Mouse (Mus musculus) testis, postnatal 10 days (tissue): ENCODE data around the gene Gm6657.
A peak's percentile ranks its signal among the peaks of the same experiment; 100 is the strongest.

ENCODE experiments used
- DNase-seq: peaks from one replicate; pipeline ENCODE4 v3.0.0; 2021; ENCODE audit warnings: low spot score

Gene Gm6657

DNA sequence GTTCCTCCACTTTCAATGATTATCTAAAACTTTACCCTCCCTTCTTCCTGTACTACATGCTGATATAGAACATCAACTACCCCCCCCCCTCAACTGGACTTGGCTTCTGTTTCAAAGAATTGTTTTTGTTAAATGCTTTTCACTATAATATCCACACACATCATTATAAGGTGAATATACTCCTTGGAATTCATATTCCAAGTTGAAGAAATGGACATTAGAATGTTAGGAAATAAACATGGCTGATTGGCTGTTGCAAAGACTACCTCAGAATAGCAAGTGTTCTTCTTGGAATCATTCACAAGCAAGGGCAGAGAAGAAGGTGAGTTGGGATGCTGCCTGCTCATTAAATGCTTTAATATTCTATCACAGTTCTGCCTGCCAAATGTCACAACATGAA lies at the start of gene Gm6657:
Gm6657 (plus strand) TSS at position 301 of the 400 bp plus-strand sequence.
- DNase-seq: no peak

DNA sequence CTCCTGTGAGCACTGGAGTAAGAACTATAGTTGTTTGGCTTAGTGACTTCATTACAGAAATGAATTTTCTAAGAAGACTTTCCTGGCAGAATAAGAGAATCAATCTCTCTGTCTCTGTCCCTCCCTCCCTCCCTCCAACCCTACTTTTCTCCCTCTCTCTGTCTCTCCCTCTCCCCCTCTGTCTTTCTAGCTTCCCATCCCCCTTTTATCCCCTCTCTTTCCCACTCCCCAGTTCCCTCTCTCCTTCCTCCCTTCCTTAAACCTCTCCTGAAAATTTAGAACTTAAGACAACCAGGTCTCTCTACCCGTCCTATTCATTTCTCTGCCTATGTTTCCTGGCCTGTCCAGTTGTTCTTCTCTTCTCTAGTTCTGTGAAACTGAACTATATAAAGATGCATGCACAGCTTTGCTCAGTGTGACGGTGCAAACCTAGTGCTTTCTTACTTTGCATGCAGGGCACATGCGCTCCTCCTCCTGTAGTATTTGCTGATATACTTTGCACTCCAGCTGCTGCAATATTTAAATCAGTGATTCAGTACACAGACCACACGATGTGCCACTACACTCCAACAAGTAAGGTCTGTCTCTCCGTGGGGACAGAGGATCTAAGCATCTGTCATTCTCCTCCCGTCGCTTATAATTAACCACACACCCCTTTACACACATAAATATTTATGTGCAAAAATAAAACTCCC lies 40.6 kb upstream of the Gm6657 start:
- DNase-seq: no peak

DNA sequence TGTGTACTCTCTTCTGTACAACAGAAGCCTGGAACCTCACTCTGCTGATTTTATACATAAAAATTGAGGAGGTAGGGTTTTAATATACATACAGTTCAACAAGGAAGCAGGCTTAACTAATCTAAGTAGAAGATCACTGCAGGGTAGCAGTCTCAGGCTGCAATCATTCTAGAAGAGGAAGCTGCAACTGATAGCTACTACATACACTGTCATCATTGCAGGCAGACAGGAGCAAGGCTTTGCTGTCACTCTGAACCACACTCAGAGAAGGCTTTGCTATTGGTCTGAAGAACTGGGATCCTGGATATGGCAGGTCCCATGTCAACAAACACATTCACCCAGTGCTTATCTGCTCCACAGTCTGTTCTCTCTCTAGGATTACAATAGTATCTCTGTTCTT lies 23.9 kb upstream of the Gm6657 start:
- no peak for DNase-seq

DNA sequence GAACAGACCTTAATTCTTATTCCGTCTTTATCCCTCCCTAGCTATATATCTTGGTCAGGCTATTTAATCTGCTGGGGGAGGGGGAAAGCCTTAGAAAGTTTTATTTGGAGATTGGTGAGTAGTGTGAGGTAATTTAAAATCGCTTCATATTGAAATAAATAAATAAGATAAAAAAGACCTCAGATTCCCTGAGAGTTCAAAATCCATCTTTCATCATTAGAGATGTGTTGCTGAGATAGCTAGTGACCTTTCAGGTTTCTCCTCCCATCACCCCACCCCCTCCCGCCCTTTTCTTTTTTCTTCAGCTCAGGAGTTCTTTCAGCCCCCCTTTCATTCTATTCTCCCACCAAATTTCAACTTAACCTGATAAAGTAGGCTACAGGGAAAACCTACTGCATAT lies 20.1 kb upstream of the Gm6657 start:
- DNase-seq: no peak

DNA sequence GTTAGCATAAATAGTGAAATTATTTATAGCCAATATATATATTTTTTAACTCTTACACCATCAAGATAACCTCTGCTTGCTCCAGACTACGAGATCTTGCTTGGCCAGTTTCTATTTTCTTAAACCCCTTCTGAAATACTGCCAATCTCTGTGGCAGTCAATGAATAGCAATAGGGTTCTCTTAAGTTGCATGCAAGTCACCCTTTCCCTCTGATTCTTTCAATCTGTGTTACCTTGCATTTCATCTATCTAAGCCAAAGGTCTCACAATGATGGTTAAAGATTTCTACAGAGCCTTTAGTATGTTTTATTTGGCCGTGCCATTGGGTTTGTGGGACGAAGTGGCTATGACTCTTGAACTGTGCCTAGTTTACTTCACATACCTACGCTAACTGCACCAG lies 19.4 kb upstream of the Gm6657 start:
- no peak for DNase-seq

DNA sequence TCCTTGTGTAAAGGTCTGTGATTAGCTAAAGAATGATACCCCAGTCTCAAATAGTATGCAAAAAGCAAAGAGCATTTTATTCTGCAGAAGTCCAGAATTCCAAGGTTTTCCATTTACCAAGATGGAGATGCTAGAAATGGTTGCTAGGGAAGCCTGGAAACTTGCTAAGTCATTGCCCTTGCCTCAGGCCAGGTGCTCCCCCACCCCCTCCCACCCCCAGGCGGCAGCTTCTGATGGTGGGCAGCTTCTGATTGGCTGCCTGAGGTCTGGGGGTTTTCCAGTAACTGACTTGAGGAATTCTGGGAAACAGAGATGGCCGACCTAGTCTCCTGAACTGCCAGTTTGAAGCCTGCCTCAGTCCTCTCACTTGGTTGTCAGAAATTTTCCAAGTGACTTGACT lies 12.6 kb upstream of the Gm6657 start:
- no peak for DNase-seq

DNA sequence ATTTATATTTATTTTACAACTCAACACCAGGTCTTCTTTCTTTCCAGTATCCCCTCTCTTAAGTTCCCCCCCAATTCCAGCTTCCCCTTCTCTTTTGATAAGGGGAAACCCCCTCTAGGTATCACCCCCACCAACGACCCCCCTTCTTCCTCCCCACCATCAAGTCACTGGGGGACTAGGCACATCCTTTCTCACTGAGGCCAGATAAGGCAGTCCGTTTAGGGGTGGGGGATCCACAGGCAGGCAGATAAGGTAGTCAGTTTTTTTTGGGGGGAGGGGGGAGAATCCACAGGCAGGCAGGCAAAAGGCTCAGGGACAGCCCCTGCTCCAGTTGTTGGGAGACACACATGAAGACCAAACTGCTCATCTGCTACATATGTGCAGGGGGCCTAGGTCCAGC lies 1.3 kb downstream of the Gm6657 start:
- no peak for DNase-seq

DNA sequence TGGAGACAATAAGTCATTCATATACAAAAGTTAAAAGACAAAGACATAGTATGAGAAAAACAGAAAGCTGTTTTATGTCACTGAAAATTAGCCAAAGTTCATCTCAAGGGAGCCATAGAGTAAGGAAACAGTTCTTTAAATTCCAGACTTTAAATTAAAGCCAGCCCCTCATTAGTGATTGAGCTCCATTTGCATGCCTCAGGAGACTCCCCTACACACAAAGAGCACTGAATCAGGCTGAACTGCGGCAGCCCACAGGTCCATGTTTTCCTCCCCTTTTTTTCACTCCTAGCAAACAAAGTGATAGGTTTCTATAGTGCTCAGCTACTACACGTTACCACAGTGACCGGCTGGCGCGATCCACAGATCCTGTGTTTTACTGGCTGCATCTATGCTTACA lies 9.6 kb downstream of the Gm6657 start:
- DNase-seq: no peak

DNA sequence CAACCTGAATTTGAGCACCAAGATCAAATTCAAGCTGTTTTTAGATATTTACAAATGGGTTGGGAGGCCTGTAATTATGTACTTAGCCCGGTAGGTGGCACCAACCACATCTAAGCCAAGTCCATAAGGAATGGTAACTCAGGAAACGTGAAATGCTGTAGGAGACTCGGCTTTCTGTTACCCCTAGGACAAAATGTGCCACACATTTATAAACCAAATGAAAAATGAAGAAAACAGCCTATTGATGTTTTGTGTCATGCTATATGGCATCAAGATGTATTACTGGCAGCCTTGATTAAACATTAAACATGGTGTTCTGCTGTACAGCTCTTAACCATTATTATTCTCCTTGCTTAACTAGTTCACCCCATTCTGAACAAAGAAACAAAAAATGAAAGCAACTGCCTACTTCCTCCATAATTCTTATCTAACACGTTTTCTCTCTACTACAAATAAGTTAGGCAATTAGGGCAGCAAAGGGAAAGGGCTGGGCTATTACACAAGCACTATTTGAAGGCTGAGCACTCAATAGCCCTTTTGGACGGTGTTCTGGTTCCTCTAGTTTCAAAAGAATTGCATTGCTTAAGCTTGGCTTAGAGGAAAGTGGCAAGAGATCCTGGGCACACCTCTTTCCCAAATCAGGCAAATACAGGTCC lies 12.0 kb downstream of the Gm6657 start:
- peak; percentile 60 for DNase-seq

DNA sequence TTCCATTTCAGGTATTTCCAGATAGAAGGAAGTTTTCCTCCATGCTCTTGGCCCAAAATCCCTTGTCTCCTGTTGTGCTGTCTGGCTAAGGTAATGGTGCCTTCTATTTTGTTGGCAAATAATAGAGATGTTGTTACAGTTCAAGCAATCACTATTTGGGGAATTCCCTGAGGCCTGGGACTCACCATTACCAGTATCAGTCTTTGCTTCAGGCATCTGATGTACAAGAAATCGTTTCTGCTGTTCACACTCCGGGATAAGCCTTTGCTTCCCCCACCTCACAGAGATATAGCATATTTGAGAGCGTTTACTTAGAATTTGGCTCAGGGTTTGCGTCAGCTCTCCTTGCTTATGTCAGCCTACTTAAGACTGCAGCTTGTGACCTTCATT lies 12.5 kb downstream of the Gm6657 start:
- no peak for DNase-seq

DNA sequence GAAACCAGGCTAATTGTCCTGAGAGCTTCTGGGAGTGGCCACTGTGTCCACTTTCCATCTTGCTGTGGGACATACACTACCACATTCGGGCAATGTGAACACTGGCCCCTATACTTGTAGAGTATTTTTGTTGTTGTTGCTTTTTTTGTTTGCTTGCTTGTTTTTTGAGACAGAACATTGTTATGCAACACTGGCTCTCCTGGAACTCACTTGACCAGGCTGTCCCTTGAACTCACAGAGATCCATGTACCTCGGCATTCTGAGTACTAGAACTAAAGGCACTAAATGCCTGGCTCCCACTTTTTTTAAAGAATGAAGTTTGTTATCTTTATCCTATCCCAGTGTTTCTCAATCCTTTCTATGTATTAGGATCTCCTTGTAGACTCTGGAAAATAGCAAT lies 15.8 kb downstream of the Gm6657 start:
- no peak for DNase-seq

DNA sequence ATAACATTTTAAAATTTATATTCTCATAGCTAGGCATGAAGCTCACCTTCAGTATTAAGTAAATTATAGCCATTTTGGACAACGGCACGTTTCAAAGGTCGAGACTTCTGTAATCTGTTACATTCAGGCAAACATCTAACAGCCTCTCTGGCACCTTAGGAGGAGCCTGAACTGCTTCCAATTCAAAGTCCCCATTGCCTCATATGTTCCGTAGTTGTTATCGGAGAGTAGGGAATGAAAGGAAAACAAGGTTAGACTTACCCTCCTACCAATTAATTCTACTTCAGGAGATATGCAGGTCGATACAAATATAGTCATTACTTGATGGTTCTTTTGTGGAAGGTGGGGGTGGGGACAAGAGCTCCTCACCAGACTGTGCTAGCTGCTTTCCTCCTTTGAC lies 21.4 kb downstream of the Gm6657 start:
- no peak for DNase-seq

DNA sequence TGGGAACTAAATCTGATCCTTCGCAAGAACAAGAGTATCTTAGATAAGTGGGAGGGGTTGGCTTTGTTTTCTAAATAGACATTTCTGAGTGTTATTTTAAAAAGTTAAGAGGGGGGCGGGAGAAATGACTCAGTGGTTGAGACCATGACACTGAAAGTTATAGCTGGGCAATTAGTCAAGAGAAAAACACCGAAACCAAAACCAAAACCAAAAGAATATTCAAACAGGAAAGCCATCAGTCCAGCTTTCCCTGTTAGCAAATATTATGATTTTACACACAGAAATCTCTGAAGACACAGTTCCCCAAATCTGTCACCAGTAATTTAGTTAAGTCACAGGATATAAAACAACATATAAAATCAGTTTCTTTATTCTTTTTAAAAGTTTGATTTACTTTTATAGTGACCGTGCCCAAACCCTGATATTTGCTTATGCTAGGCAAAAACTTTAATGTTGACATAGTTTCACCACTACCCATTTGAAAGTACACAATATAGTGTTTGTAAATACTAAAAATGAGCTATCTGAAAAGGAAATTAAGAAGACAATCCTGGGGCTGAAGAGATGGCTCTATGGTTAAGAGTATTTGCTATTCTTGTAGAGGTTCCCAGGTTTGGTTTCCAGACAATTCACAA lies 25.3 kb downstream of the Gm6657 start:
- no peak for DNase-seq

DNA sequence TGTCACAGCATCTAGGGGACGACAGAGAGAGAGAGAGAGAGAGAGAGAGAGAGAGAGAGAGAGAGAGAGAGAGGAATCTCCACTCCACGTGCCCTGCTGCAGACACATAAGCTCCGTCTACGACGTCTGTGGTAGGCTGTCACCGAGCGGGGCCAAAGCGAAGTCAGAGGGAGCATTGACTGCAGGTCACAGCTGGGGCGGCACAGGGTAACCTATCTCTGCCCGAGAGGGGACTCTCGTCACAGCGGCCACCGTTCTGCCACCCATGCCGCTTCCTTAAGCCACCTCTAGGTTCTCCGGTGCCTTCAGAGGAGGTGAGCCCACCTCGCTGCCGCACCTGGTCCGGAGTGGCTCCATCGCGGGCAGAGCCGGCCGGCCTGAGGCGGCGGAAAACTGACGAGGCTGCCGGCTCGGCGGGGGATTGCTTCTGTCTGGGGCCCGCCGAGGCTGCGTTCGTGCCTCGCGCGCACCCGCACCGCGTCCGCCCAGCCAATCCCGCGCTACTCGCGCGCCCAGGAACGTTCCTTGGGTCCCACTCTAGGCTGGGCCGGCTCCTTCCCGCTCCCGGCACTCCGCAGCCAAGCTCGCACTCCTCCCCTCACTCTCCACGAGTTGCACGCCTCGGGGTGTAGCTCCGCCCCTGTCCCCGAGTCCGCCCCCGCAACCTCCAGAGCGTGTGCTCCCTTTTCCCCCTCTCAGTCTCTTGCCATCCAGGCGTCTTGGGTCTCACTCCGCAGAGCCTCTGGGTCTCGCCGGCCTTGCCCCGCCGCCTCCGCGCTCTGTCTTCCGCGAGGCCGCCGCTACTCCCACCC lies 31.9 kb downstream of the Gm6657 start, which contains the start of gene Gphn:
Gphn (plus strand) TSS at position 673 of the 812 bp plus-strand sequence.
- peak; percentile 92 for DNase-seq

DNA sequence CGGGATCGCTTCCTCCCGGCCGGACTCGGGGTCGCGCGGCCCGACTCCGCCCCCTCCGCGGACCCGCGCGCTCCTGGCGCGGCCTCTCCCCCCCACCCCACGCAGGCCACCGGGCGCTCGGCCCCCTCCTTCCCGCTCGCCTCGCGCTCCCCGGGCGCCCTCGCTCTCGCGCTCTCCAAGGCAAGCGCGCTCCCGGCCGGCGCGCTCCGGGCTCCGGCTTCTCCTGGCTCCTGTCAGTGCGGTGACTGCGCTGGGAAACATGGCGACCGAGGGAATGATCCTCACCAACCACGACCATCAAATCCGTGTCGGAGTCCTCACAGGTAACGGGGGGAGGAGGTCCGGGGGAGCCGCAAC lies 32.5 kb downstream of the Gm6657 start:
- no peak for DNase-seq

DNA sequence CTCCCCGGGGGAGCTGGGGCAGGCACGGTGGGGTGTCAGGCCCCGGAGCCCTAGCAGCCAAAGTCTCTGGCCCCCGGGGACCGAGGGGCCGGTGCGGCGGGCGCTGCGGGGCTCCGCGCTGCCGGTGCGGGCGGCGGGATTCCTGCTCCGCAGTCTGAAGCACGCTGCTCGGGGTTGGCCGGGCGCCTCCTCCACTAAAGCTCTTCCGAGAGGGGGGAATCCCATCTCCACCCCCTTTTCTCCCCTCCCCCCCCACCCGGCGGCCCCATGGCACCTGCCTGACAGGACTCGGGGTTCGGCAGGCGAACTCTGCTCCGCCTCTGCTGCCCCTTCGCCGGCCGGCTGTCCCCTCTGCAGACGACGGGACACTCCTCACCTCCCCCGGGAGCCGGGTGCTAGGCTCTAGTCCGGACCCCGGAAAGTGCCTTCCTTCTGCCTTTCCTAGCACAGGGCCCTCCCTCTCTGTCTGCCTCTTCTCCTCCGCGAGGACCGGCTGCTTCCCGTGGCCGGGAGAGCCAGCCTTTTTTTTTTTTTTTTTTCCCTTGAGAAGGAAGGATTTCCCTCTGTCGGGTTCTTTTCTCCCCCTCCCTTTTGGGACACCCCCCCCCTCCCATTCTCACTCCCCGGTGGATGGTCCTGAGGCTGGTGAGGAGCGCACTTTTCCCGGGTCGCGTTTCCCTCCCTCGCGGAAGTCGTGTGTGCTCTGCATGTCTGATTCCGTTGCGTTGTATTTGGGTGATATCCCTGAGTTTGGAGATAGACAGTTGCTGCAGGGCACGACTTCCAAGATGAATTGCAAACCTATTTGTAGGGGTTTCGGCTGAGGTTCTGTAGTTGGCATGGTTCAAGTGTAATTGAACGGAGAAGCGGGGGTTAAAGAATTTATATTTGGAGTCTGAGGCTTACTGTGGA lies 33.2 kb downstream of the Gm6657 start:
- DNase-seq: peak; percentile 69

DNA sequence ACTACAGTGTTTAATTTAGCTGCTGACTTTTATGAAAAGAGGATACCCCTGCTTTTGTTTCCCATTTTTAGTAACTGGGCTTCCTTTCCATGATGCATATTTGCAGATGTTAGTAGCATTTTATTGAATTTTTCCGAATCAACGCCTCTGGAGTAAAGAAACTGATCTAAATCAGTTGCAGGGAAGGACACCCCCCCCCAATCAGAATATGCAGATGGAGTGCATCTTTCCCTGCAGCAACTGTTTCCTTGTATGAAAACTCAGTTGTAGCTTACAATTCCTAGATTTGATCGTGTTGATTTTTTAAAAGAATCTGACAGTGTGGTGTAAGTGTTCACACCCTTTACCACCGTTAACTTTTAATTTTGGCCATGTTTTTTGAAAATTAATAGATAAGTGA lies 34.1 kb downstream of the Gm6657 start:
- DNase-seq: no peak

DNA sequence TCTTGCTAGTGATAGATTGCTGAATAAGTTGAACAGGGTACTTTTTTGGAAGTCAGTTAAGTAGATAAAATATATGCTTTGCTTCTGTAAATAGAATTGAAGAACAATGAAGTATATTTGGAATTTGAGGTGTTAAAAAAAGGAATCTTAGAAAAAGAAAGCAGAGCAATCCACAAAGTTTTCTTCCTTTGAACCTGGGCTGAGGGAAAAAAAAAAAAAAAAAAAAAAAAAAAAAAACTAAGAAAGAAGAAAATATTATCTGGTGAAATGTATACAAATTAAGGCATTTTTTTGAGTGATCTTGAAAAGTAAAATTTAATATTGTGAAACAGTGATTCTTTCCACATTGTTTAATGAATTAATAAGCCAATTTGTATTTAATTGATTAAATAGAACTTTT lies 38.5 kb downstream of the Gm6657 start:
- DNase-seq: no peak

DNA sequence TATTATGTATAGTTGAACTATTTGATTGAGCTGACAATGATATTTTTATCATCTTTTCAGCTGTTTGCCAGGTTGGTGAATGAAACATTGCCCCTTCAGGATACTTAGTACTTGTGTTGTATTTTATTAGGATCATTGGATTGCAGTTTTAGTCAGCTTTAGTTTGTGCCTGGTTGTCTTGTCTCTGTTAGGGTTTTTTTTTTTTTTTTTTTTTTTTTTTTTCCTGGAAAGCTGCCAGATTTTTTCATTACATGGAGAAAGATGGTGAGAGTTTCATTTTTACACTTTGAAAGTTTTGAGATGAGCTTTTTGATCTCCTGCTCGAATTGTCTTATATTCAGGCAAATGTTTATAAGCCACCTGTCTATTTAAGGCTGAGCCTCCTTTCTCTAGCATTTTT lies 54.3 kb downstream of the Gm6657 start:
- DNase-seq: no peak

DNA sequence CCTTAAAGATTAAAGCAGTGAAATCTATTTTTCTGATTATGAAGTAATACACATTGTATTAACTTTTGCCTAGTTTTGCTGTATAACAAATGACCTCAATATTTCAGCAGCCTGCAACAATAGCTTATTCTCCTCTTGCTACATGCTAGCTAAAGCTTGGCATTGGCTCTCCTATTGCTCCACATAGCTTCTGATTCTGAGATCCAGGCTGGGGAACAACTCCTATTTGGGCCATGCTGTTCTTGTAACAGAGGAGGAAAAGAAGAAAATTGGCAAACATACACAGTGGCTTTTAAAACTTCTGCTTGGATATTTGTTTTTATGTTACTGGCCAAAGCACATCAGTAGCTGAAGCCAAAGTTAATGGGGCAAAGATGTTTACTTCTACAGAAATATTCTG lies 55.1 kb downstream of the Gm6657 start:
- DNase-seq: no peak
